Mouse (Mus musculus) spleen, postnatal 4 days (tissue): Measurements from ENCODE around the gene Usp16.
"Not testable (repeated sequence)": the region's sequence is repeated elsewhere in the genome, so short reads cannot be mapped to it uniquely, and the experiment has no call there.

Experiments
- DNase-seq, 2 experiments: peaks; one replicate each; pipeline ENCODE4 v3.0.0; 2022; ENCODE audit warnings: low spot score in 2 of 2

The Usp16 gene

GRCm38 (mm10) chr16:87486739-87487138 is 32.2 kb downstream of the Usp16 start:
- DNase-seq, result no peak

DNA sequence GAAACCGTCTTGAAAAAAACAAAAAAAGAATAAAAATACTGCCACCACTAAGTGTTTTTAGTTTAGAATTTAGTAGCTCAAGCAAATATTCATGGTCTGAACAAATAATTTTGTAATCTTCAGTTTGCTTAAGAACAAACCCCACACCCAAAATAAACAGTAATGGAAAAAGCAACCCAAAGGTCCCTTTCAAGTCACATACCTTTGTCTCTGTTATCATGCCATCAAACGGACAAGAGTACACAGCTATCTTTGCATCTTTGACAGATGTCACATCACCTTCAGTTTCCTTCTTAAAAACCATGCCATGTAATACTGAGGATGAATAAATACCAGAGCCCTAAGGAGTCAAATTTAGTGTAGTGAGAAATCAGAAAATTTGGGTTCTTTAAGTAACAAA is 34.1 kb downstream of the Usp16 start:
- DNase-seq, result no peak

DNA sequence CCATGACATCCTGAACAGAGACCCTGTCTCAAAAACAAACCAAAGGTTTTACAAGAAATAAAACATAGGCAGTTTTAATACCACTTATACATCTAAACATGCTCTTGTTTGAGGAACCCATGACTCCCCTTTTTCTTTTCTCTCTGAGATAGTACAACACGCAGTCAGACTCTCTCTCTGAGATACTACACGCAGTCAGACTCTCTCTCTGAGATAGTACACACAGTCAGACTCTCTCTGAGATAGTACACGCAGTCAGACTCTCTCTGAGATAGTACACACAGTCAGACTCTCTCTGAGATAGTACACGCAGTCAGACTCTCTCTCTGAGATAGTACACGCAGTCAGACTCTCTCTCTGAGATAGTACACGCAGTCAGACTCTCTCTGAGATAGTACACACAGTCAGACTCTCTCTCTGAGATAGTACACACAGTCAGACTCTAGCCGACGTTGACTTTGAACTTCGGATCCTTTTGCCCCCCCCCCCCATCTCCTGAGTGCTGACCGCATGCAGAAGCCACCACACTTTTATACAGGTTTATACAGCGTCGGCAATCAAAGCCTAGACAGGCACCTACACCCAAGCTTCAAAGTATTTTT is 37.8 kb downstream of the Usp16 start:
- DNase-seq, result not testable (repeated sequence)

DNA sequence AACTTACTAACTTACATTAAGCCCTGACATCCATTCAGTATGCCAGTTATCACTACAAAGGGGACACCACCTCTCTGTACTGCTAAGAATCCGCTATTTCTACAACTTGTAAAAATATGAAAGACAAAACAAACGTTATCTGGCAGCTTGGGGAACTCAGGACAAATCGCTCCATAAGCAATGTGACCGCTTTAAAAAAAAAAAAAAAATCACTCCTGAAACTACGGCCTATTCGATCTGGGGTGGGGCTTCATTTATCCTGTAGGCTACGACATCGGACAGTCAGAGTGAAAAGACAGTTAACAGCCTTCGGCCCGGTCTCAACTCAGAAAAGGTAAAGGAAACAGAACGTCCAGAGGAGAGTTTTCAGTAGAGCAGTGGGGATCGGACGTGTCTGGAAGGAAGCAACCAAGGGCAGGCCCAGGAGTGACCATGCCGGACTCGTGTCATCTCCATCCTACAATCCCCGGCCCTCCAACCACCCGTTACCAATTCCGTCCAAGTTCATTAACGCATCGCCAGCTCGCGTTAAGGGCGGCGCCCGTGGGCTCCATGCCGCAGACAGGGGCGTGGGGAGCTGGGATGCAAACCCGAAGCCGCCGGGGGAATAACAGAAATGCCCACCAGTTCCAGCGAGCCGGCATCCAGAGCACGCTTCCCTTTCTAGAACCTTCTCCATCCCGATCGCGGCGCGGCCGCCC is 40.6 kb downstream of the Usp16 start:
- DNase-seq, result peak; percentile 37 to 76

GRCm38 (mm10) chr16:87495716-87496447 is 41.4 kb downstream of the Usp16 start, which contains the start of gene Cct8:
Gene Cct8 (minus strand): TSS chr16:87495873.
- peak; percentile 96 to 97 for DNase-seq

GRCm38 (mm10) chr16:87496728-87497127 is 42.2 kb downstream of the Usp16 start:
- DNase-seq, result no peak

DNA sequence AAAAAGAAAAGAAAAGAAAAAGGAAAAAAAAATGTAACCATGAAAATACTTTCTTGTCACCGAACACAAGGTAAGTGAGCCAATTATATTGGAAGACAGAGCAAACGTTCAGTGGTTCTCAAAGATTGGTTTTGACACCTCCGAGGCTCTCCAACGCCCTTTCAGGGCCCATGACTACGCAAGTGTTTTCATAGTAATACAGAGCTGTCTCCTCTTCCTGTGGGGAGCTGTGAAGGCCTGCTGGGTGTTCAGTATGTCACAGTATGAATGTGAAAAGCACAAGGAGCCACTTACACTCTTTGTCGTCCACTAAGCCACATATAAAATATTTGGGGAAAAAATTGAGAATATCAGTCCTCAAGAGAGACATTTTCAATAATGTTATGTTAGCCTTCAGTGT is 42.7 kb downstream of the Usp16 start:
- DNase-seq, result no peak

GRCm38 (mm10) chr16:87499556-87499955 is 45.1 kb downstream of the Usp16 start:
- no peak for DNase-seq

DNA sequence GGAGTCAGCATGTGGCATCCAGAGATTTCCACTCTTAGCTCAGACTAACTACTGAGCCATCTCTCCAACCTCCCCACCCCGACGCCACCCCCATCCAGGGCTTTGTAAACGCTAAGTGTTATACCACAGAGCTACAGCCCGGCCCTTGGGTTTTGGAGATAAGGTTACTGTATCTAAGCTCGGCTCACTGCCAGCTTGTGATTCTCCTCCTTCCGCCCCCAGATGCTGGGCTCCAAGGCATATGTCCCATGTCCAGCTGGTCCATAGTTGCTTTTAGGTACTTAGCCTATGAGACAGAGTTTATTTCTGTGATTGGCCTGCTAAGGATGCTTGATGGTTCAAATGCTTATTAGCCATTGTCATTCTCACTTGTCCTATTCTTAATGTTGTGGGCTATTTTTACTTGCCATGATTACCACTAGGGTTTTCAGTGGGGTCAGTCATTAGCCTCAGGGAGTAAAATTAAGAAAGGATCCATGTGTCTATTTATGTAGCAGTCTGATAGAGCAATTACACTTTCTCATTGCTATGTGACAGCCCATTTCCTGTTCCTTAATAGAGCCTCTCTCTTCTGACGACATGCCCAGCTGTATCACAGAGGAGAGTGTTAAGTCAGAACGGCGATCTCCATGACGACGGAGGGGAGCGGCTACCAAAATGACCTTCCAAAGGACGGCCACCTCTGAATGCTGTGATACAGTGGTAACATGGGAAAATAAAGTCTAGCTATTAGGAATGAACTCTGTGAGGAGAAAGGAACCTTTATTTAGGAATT is 47.0 kb downstream of the Usp16 start:
- peak in 1 of 2 experiments; percentile 30 for DNase-seq

GRCm38 (mm10) chr16:87511706-87512105 is 57.2 kb downstream of the Usp16 start:
- no peak for DNase-seq

DNA sequence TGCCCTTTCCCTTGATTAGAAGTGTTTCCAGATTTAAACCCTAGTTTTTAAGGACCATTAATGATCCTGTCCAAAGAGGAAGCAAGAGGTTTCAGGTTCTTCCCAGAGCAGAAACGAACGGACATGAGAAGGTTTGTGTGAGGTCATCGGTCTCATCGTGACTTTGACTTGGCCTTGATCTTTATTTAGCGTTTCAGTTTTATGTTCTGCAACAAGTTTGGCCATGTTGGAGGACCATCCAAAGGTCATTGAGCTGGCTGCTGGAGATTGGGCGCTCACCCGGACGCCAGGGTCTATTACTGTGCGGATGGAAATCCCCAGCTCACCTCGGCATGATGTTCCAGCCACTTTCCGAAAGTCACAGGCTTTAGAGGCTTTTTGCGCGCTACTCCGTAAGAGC is 57.8 kb downstream of the Usp16 start:
- no peak for DNase-seq

GRCm38 (mm10) chr16:87524228-87524627 is 69.7 kb downstream of the Usp16 start:
- DNase-seq, result no peak

GRCm38 (mm10) chr16:87527553-87528249 is 73.2 kb downstream of the Usp16 start:
- DNase-seq, result no peak

DNA sequence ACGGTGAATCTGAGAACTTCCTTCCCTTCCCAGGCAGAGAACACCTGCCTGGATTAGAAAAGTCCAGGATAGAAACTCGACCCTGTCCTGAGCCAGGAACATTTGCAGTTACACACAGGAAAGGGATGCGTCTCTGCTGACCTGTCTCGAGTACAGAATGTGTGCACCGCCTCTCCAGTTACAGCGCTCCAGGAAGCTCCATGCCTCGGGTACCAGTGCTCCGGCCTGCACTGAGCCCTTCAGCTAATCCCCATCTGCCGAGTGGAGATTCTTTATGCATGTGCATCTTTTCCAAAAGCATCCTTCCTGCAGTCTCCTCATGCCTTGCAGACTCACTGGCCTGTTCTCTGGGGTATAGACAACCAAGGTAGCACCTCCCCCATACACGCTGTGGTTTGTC is 74.3 kb downstream of the Usp16 start:
- DNase-seq, result no peak
